Mouse (Mus musculus) megakaryocyte, embryonic 14.5 days (primary cell): ENCODE results near the gene Fibin. TPM values are rescaled to one million over a fixed set of nuclear protein-coding genes. Genes with fewer than 3 reads are reported as not detected.

Source experiments
- H3K27me3 ChIP-seq: replicated peaks from 2 replicates; pipeline ENCODE3; 2012; ENCODE audit warnings: inconsistent platforms
- H3K36me3 ChIP-seq: replicated peaks from 2 replicates; pipeline ENCODE3; 2012; ENCODE audit warnings: low read length, inconsistent platforms, mixed read lengths
- H3K4me1 ChIP-seq: 2 replicates; pipeline ENCODE4 v1.6.1; 2012; ENCODE audit warnings: inconsistent platforms
- H3K4me3 ChIP-seq: replicated peaks from 2 replicates; pipeline ENCODE3; 2012; ENCODE audit warnings: moderate library complexity, mild to moderate bottlenecking, inconsistent platforms
- H3K9me3 ChIP-seq: 2 replicates; pipeline ENCODE4 v1.6.1; 2012; ENCODE audit warnings: inconsistent platforms
- FLI1 ChIP-seq: IDR thresholded peaks from 2 replicates; pipeline ENCODE4 v1.6.1; 2012; ENCODE audit warnings: low read length, inconsistent platforms, mixed read lengths
- GATA1 ChIP-seq: IDR thresholded peaks from 3 replicates; pipeline ENCODE4 v1.6.1; 2012; ENCODE audit warnings: mixed read lengths, low read length, inconsistent platforms, borderline replicate concordance
- polyA plus RNA-seq: library from polyadenylated mRNA; stranded (reverse); fragments of >175 nt; gene quantifications from 2 replicates; pipeline ENCODE4 v1.2.3, GENCODE M21; 2012; ENCODE audit warnings: low replicate concordance; ENCODE audit not compliant: insufficient read depth

The Fibin gene
- polyA plus RNA-seq, 1 experiment: not detected

GRCm38 (mm10) chr2:110367382-110367887, 4.5 kb upstream of the Fibin start:
- Histone ChIP-seq H3K4me3 (no peak overlapping the region), H3K9me3 (peaks cover 14% of the 10 kb centered on the region), H3K4me1 (no peaks in the 10 kb centered on the region), H3K27me3 (peaks cover 5% of the 10 kb centered on the region), H3K36me3 (no peaks in the 10 kb centered on the region)
- TF ChIP-seq GATA1 (no peak), FLI1 (no peak)

GRCm38 (mm10) chr2:110365401-110365800, 2.4 kb upstream of the Fibin start:
- TF ChIP-seq FLI1: no peak
- no peak for TF ChIP-seq GATA1
- peaks cover 19% of the 10 kb centered on the region for H3K9me3 ChIP-seq
- no peaks in the 10 kb centered on the region for H3K4me1 ChIP-seq
- peaks cover 8% of the 10 kb centered on the region for H3K27me3 ChIP-seq
- H3K4me3 ChIP-seq: no peak overlapping the region
- no peaks in the 10 kb centered on the region for H3K36me3 ChIP-seq

GRCm38 (mm10) chr2:110363855-110364254, 872 bp upstream of the Fibin start:
- H3K27me3 ChIP-seq: peaks cover 8% of the 10 kb centered on the region
- TF ChIP-seq FLI1 (no peak), GATA1 (no peak)

GRCm38 (mm10) chr2:110353302-110353970, 9.5 kb downstream of the Fibin start:
- no peak overlapping the region for H3K4me3 ChIP-seq
- no peaks in the 10 kb centered on the region for H3K27me3 ChIP-seq
- TF ChIP-seq GATA1 (no peak), FLI1 (no peak)
- no peaks in the 10 kb centered on the region for H3K9me3 ChIP-seq
- no peaks in the 10 kb centered on the region for H3K4me1 ChIP-seq
- H3K36me3 ChIP-seq: no peaks in the 10 kb centered on the region

More at GRCm38 (mm10) chr2:110363855-110364254, 872 bp upstream of the Fibin start:
- peaks cover 19% of the 10 kb centered on the region for H3K9me3 ChIP-seq
- no peaks in the 10 kb centered on the region for H3K4me1 ChIP-seq
- no peak overlapping the region for H3K4me3 ChIP-seq
- H3K36me3 ChIP-seq: no peaks in the 10 kb centered on the region

- no peaks in the 10 kb centered on the region for H3K36me3 ChIP-seq
- H3K4me3 ChIP-seq: no peak overlapping the region
- H3K27me3 ChIP-seq: no peaks in the 10 kb centered on the region
- H3K4me1 ChIP-seq: no peaks in the 10 kb centered on the region
- 0 out of 2 replicates have a peak, but pooled peaks cover 3% of the 10 kb centered on the region for H3K9me3 ChIP-seq
- no peak for TF ChIP-seq FLI1
- no peak for TF ChIP-seq GATA1
Measured at GRCm38 (mm10) chr2:110351843-110352251, 11.1 kb downstream of the Fibin start.

GRCm38 (mm10) chr2:110351406-110351805, 11.6 kb downstream of the Fibin start:
- H3K4me3 ChIP-seq: no peak overlapping the region
- 0 out of 2 replicates have a peak, but pooled peaks cover 4% of the 10 kb centered on the region for H3K9me3 ChIP-seq
- no peak for TF ChIP-seq FLI1
- TF ChIP-seq GATA1: no peak
- no peaks in the 10 kb centered on the region for H3K27me3 ChIP-seq
- no peaks in the 10 kb centered on the region for H3K4me1 ChIP-seq
- H3K36me3 ChIP-seq: no peaks in the 10 kb centered on the region

- Histone ChIP-seq H3K27me3 (no peaks in the 10 kb centered on the region), H3K9me3 (no peaks in the 10 kb centered on the region), H3K36me3 (no peaks in the 10 kb centered on the region), H3K4me3 (no peak overlapping the region), H3K4me1 (no peaks in the 10 kb centered on the region)
- TF ChIP-seq GATA1 (no peak), FLI1 (no peak)
Measured at GRCm38 (mm10) chr2:110328953-110329352, 34.0 kb downstream of the Fibin start.

- Histone ChIP-seq H3K27me3 (no peaks in the 10 kb centered on the region), H3K9me3 (no peaks in the 10 kb centered on the region), H3K36me3 (no peaks in the 10 kb centered on the region), H3K4me1 (no peaks in the 10 kb centered on the region), H3K4me3 (no peak overlapping the region)
- TF ChIP-seq GATA1 (no peak), FLI1 (no peak)
Measured at GRCm38 (mm10) chr2:110319949-110320348, 43.0 kb downstream of the Fibin start.

- Histone ChIP-seq H3K4me1 (no peaks in the 10 kb centered on the region), H3K9me3 (no peaks in the 10 kb centered on the region; the same call in 1 of the 2 replicates), H3K27me3 (no peaks in the 10 kb centered on the region), H3K4me3 (no peak overlapping the region), H3K36me3 (no peaks in the 10 kb centered on the region)
- TF ChIP-seq GATA1 (no peak), FLI1 (no peak)
Measured at GRCm38 (mm10) chr2:110319266-110319665, 43.7 kb downstream of the Fibin start.

- Histone ChIP-seq H3K9me3 (no peaks in the 10 kb centered on the region; the same call in 1 of the 2 replicates), H3K4me3 (no peak overlapping the region), H3K27me3 (no peaks in the 10 kb centered on the region), H3K4me1 (no peaks in the 10 kb centered on the region), H3K36me3 (no peaks in the 10 kb centered on the region)
- TF ChIP-seq GATA1 (no peak), FLI1 (no peak)
Measured at GRCm38 (mm10) chr2:110318719-110319118, 44.3 kb downstream of the Fibin start.
